Mouse (Mus musculus) left cerebral cortex, postnatal 4 days (tissue): ENCODE measurements at regions not wholly inside any gene's neighbourhood (a gene's known extent, or its start where the extent isn't known, plus 50 kb on each side); places are given as distances from the start of the nearest gene placed in this dataset.

Experiments used
- DNase-seq: peaks from one replicate; pipeline ENCODE4 v3.0.0-alpha.2; 2022
- intact Hi-C: fragments of 180-260 bp; cut with DNase I; formaldehyde crosslinking; loops from one replicate; pipeline ENCODE4 v1.15.1; 2025

GRCm38 (mm10) chr11:95198196-95198595 is 52.1 kb upstream of the Dlx4 start:
- DNase-seq = no peak
- intact Hi-C loops = no loop called here

- DNase-seq = no peak
- intact Hi-C loops = no loop called here
Observed at GRCm38 (mm10) chr11:95200971-95201370, 54.9 kb upstream of the Dlx4 start.

- intact Hi-C loops = no loop called here
Observed at GRCm38 (mm10) chr11:95210185-95211030, 50.9 kb upstream of the Tac4 start.

GRCm38 (mm10) chr11:95211031-95211425 is 50.3 kb upstream of the Tac4 start:
- intact Hi-C loops = no loop called here
- no peak for DNase-seq

More at GRCm38 (mm10) chr11:95210185-95211030, 50.9 kb upstream of the Tac4 start:
- DNase-seq = peak; percentile 39
